Mouse (Mus musculus) embryonic fibroblast, embryonic 13.5 days (primary cell): Measurements from ENCODE around the gene Rab27a.

Source experiments
- CTCF ChIP-seq: IDR thresholded peaks from 2 replicates; pipeline ENCODE4 v1.5.1; 2011; ENCODE audit warnings: mild to moderate bottlenecking, control low read depth, low read length, moderate library complexity, borderline replicate concordance; ENCODE audit not compliant: insufficient read depth
- POLR2A ChIP-seq: IDR thresholded peaks from 2 replicates; pipeline ENCODE4 v1.6.1; 2011; ENCODE audit warnings: low read depth, mild to moderate bottlenecking, control low read depth, low read length, moderate library complexity

DNA sequence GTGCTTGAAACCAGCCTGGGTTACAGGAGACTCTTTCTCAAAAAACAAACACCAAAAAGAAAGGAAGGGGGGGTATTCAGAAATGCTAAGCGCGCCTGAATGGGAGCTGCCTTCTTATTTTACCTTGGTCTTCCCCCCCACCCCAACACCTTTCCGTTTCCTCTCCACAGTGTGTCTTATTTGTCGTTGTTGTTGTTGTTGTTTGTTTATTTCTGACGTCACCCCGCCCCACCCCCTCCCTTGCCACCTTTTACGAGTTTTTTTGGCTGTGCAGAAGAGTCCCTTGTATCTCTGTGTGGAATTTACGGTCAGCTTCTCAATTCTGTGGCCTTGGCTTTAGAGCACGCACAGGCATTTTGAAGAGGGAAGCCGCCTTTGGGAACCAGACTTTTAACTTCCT lies 1.1 kb downstream of the Rab27a start:
- TF ChIP-seq CTCF: no peak
- TF ChIP-seq POLR2A: no peak
